Mouse (Mus musculus): ENCODE results near the gene Gm44502. TPM values are rescaled to one million over a fixed set of nuclear protein-coding genes. Genes with fewer than 3 reads are reported as not detected.
A peak's percentile ranks its signal among the peaks of the same experiment; 100 is the strongest.
"Not testable (repeated sequence)": the region's sequence is repeated elsewhere in the genome, so short reads cannot be mapped to it uniquely, and the experiment has no call there.

Gene Gm44502
- polyA plus RNA-seq, 2 experiments from 2014 or later: not detected

DNA sequence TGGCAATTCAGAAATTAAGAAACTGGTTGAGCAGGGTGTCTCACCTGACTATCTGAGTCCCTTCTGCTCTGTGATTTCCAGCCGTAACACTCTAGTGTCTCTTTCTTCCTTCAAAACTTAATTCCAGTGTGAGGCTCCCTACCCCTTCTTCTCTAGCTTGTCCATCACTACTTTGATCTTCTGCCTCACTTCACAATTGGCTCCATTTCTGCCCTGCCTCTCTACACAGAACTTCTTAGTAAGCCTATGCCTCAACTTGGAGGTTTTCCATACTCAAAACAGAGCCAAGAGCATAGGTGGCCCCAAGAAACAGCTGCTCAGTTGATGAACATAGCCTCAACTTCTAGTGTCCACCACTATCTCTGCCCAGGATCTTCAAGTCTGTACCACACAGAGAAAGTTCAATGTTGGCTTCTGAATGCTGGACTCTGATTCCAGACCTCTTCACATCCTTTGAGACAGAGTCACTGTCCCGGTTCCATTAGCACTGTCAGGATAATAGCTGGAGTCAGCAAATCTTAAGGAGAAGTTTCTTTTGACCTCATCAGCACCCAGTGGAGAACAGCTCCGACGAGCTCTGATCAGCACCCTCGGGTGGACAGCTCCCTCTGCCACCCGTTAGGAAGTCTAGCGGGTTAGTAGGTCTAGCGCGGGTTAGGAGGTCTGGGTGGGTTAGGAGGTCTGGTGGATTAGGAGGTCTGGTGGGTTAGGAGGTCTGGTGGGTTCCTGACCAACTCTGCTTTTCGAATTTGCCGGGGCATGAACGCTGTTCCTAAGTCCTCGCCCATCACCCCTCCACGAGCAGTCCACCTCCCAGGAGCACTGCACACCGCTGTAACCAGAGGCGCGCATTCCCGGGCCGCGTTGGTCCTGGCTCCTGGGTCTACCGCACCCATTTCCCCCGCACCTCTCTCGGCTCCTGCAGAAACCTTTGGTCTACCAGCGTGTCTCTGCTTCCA, 23.7 kb upstream of the Gm44502 start:
- ATAC-seq: peak; percentile 43

DNA sequence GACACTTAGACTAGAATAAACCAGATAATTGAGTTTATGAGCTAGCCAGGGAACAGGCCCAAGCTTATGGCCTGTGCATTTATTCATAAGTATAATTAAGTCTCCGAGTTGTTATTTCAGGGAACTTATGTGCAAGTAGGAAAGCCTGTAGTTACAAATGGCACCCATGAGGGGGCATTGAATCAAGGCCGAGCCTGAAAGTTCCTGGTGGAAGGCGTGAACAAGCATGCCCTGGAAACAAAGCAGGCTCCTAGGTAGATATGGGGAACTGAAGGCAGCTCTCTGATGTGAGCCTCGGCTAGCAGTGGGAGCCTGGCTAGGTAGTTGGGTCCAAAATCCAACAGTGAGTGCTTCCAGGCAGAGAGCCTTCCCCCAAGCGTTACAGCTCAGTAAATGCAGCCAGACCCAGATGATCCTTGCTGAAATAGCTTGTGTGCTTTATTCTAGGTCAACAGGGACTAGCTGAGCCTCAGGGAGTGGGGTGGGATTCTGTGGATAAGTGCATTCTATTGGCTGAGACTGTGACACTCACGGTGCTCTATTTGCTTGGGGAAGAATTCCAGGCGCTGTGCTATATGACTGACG, 13.1 kb upstream of the Gm44502 start:
- ATAC-seq: no peak

DNA sequence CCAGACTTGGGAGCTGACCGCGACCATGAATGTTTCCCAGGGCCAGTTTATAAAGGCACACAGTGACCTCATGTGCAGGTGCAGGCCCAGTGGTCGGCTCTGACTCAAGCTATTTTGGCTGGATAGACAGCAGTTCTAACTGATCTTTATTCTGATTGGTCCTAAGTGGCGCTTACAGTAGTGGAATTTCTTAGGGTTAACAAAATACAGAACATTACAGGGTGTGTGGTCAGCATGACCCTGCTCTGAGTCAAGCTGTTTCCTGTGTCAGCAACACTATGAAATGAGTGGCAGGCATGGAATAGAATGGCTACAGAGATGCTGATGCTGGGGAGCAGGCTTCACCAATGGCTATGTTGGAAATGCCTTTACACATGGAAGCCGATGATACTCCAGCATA, 6.4 kb upstream of the Gm44502 start:
- ATAC-seq: no peak

DNA sequence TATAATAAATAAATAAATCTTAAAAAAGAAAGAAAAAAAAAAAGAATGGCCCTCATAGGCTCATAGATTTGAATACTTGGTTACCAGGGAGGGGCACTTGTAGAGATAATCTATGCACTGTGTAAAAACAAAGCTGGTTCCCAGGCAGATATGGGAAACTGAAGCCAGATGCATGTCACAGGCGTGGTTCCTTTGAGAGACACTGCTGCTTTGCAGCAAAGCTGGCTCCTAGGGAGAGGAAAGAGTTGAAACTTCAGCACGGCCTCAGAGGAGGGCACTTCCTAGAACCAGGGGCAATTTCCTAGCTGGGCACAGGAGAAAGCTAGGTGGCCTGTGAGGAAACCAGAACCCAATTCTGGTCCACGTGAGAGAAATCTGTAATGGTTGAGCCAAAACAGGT, 4.6 kb upstream of the Gm44502 start:
- ATAC-seq: no peak

DNA sequence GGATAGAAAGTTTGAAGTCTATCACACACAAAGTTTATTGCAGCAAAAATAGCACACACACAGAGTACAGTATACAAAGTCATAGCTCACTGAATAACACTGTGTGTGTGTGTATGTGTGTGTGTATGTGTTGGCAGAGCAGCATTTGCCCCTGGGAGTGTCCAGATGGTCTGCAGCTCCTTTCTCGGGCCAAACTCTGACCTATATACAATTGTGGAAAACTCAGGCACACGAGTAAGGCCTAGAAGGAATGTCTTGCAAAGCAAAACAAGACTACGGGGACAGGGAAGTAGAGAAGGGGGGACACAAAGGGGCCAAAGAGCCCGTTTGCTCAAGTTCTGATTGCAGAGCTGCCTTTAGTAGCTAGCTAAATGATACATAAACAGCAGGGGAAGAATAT, 3.5 kb upstream of the Gm44502 start:
- ATAC-seq: no peak

DNA sequence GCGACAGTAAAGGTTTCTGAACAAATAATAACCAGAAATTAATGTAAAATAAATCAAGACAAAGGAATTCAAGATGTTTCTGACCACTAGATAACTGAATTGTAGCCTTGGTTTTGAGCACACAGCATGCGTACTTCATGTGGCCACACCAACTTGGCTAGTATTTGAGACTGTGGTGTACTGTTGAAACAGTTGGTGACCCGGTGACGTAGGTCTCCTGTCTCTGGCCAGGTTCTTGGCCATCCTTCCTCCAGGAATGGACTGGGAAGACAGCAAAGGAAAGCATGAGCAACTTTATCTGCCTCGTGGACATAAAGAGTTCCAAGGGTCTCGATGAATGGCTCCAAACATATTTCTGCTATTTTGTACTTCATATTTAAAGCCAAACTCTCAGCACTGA, 2.3 kb upstream of the Gm44502 start:
- ATAC-seq: no peak

DNA sequence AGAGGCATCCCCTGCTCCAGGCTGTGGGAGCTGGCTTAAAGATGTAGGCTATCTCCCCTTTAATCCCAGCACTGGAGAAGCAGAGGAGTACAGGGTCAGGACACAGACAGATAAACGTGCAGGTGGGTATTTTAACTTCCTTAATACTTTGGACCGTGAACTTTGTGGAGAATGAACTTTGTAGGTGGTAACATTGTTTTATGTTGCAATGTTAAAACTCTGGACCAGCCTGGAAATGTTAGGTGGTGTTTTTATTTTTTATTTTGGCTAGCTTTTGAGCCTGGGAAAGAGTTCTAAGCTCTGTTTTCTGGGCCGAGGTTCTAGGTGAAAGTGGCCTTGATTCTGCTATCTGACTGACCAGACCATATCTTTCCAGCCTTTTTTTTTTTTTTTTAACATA, 1.8 kb upstream of the Gm44502 start:
- no peak for ATAC-seq

DNA sequence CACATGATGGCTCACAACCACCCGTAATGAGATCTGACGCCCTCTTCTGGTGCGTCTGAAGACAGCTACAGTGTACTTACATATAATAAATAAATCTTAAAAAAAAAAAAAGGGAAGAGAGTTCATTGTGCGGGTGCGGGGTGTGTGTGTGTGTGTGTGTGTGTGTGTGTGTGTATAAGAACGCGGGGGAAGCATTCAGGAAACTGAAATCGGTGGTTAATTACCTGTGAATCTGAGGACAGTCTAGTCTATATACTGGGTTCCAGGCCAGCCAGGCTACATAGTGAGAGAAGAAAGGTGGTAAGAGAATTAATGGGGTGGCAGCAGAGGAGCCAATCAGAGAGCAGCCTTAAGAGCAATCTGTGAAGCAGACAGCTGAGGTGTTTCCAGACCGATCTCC, 1.3 kb upstream of the Gm44502 start:
- not testable (repeated sequence) for ATAC-seq

DNA sequence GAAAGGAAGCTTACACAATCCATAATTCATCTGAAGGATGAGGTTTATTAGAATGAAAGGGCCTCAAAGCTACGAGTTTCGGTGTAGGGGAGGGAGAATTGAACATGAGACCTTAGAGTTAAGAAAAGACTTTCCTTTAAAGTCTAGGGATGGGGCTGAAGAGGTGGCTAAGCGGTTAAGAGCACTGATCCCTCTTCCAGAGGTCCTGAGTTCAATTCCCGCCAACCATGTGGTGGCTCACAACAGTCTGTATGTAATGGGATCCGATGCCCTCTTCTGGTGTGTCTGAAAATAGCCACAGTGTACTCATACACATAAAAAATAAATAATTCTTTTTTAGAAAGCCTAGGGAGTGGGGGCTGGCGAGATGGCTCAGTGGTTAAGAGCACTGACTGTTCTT, 845 bp upstream of the Gm44502 start:
- no peak for ATAC-seq

DNA sequence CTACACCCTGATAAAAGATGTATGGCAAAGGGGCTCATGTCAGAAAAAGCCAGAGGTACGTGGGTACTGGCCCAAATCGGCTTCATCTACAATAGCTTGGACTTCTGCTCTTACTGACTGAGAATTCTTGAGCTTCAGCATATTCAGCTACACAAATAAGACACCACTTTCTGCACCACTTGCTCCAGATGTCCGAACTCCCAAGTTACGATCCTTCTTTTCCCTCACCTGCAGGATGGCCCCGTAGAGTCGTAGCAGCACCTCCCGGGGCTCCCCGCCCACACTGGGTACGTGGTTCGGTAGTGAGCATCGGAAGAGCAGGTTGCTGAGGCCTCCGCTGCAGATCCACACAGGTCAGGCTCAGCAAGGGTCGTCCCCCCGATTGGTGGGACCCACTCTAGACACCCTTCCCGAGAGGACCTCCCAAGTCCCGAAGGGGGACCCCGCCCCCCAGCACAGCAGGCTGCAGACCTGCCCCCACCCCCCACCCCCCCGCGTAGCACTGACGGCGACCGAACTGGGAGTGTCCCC, 610 bp downstream of the Gm44502 start:
- ATAC-seq: no peak

DNA sequence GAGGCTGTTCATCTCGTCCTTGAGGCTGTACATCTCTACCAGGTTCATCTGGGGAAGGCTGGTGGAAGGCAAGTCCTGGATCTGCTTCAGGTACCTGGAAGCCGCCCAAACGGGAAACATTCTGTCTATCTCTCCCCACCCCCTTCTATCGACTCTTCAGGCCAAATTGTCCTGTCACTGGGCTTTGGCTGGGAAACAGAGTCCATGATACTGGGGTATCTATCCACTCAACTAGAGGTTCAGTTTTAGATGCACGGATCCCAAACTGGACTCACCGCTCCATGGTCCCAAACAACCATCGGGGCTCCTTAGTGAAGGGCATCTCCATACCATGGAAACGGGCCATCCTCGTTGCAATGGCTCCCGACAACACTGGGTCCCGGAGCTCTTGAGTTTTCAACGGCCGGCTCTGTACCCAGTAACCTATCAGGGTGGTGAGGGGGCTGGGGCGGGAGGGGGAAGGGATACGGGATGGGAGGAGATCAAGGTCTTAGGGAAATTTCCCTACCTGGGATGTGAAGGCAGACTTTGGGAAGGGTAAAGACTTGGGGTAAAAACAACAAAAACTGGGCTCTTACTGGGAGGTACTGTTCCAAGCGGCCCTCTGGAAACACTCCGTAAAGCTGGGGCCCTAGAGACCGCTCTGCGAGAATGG, 1.2 kb downstream of the Gm44502 start:
- ATAC-seq: no peak

DNA sequence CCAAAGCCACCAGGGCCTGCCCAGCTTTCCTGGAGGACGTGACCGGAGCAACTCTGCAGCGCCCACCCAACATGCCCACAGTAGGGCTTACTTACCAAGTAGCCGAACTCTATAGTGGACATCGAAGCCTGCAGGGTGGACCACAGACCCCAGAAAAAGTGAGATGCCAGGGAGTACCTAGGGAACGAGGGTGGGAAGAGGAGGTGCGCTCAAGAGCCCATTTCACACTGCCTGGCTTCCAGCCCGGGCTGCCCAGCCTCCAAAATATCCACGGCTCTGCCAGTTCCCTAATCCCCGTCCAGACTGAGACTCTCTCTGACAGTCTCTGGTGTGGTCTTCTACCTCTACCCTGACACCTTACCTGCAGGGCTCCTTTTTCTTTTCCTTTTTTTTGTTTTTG, 2.8 kb downstream of the Gm44502 start:
- ATAC-seq: no peak

DNA sequence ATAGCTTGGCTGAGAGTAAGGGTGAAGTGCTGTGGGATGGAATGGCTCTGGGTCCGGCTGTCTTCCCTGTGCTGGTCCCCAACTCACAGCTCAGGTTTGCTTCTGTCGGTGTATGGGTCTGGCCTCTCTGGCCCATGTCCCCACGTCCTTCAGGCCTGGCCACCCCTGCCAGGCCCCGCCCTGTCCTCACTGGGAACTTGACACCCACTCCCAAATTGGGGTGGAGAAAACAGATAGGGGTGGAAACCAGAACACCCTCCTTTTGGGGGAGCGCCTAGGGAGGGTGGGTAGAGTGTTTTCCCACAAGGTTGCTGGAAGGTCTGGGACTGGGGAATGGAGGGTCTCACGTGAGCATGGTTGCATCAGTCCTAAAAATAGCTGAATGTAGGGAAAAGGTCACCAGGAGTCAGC, 3.8 kb downstream of the Gm44502 start, which contains the start of gene Cpt1b:
TSS of gene Cpt1b (minus strand) at position 153 of the 411 bp plus-strand sequence.
- ATAC-seq: no peak

DNA sequence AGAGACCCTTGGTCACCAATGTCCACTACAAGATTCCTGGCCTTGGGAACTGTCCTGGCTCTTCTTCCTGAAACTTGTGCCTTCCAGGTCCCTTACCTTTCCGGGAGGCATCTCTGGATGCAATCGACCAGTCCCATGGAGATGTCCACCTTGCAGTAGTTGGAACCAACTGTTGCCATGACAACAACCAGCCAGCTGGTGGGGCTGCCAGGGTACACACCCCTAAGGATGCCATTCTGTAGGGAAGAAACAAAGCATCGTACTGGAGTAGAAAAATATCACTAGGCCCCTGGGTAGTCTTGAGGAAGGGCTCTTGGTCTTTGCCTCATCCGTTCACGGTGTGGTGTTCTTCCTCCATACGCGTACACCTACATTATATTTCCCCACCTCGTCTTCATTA, 4.9 kb downstream of the Gm44502 start:
- no peak for ATAC-seq

DNA sequence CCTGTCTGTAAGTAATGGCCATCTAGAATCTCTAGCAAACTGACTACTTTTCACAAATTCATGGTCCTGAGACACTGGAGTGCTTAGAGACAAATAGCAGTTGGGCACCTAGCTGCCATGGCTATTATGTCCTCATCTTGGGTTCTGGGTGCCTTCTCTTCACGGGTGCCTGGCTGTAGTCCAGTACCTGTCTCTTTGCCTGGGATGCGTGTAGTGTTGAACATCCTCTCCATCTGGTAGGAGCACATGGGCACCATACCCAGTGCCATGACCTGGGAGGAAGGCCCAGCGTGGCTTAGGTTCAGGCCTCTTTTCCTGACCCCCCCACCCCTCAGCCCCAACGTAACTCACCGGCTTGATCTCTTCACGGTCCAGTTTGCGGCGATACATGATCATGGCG, 7.6 kb downstream of the Gm44502 start:
- no peak for ATAC-seq

DNA sequence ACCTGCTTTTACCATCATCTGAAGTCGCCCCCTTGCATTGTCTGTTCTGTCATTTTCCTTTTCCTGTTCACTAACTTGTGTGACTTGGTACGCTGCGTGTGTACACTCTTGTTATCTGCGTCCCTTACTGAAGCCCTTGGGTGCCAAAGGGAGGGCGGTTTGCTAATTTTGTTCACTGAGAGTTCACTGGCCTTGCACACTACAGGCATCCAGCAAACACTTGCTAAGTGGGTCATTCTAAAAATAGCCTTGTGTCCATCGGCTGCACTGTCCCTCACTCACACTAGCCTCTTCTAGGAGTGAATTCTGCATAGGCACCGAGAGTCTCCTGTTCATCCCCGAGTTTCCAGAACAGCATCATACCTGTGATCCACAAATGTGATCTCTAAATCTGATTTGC, 14.2 kb downstream of the Gm44502 start:
- no peak for ATAC-seq

DNA sequence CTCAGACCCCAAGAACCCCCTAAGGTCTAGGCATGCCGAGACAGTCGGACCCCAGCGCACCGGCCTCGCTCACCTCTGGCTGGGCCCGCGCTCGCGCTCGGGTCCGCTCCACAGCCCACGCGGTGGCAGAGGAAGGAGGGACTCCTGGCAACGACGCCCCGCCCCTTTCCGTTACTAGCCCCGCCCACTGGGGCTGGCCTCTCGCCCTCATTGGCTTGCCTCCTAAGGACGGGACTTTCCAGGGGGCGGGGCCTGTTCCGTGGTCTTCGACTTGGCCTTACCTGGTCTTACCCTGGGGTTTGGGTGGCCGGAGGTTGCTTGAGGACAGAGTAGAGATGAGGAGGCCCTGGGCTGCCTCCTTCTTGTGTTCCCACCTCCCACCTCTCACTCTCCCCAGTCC, 19.4 kb downstream of the Gm44502 start, which contains the start of gene Syce3:
TSS of gene Syce3 (minus strand) at position 386 of the 400 bp plus-strand sequence.
- ATAC-seq: no peak

DNA sequence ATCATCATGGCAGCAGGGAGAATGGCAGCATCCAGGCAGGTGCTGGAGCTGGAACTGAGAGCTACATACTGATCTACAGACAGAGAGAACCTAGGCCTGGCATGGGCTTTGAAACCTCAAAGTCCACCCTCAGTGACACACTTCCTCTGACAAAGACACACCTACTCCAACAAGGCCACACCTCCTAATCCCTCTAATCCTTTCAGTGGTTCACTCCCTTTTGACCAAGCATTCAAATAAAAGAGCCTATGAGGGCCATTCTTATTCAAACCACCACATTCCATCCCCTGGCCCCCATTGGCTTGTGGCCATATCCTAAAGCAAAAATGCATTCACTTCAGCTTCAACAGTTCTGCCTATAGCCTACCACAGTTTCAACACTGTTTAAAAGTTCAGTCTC, 22.8 kb downstream of the Gm44502 start:
- ATAC-seq: no peak

DNA sequence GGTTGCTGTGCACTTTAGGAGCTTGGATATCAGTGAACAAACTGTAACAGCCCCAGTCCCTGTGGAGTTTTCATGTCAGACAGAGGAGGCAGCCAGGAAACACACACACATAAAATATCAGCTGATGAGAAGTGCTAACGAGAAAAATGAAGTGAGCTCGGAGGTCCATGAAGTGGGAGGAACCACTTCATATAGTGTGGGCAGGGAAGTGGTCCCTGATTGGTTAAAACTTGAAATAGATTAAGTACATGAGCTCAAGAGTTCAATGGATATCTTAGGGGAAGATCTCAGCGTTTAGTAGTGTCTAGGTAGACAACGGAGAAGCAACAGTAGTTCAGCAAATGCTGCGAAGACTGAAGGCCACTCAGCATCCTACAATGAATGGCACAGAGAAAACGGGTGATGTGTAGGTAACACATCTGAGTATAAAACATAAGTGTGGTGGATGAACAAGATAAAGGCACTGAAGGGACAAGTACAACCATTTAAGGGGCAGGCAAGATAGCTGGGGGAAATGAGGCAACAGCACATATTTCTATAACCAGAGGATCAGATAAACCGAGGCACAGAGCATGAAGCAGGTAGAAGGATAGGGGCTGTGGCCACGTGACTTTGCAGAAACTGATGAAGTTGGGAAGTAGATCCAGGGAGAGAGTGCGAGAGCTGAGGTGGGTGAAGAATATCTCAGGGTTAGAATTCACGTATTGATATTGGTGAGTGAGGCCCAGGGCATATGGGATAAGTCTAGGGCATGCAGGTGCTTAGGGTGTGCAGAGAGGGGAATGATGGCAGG, 24.5 kb downstream of the Gm44502 start:
- no peak for ATAC-seq

DNA sequence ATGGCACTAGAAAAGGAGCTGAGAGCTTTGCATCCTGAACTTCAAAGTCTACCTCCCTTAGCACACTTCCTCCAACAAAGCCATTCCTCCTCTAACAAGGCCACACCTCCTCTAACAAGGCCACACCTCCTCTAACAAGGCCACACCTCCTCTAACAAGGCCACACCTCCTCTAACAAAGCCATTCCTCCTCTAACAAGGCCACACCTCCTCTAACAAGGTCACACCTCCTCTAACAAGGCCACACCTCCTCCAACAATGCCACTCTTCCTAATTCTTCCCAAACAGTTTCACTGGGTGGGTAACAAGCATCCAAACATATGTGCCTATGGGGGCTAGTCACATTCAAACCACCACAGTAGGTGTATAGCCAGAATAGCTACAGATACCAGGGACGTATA, 27.0 kb downstream of the Gm44502 start:
- ATAC-seq: no peak

DNA sequence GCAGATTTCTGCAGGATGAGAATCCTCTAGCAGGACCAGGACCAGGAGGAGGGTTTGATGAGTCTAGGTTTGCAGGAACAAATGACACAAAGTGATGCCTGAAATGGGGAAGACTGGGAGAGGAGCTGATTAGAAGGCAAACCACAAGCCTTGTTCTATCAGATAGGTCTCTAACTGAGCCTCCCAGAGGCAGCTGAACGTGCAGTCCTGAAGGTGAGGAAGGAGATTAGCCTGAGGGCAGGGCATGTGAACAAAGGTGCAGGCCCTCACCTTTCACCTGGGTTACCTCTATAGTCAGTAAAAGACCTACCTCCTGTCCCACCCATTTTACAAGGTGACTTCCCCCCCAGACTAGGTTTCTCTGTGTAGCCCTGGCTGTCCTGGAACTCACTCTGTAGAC, 29.8 kb downstream of the Gm44502 start:
- no peak for ATAC-seq

DNA sequence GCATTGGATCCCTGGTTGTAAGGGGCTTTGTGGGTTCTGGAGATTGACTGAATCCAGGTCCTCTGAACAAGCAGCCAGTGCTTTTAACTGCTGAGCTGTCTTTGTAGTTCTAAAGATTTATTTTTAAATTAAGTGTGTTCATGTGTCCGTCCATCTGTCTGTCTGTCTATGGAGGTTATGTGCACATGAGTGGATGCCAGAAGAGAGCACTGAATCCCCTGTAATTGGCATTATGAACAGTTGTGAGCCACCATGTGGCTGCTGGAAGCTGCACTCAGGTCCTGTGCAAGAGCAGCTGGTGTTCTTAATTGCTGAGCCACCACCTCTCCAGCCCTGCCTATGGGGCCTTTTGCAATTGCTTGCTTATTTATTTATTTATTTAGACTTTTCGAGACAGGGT, 31.4 kb downstream of the Gm44502 start:
- ATAC-seq: no peak

Data from CD4-positive, CD25-positive, alpha-beta regulatory T cell, adult 4 months (primary cell).